ENCODE assay signal across 8 mouse cellular contexts in the genomic region with DNA sequence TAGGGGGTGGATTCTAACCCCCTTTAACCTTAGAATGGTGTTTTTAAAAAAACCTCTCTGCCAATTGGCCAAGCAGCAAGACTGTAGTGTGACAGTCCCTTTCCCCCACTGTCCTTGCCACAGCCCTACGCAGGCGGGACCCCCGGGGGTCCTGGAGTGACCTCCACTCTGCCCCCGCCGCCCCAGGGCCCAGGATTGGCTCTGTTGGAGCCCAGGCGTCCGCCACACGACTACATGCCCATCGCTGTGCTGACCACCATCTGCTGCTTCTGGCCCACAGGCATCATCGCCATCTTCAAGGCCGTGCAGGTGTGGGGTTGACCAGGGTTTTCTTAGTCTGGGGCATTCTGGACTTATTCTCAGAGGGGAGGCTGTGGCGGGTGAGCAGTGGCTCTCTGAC. TPM values are rescaled to one million over a fixed set of nuclear protein-coding genes. Genes with fewer than 3 reads are reported as not detected.
DNase-seq lines count a peak whose midpoint lies in the region; ATAC-seq lines count a peak whose summit lies in the region.

No protein-coding gene starts in this region.

- H3K9me3 ChIP-seq in kidney, embryonic 14.5 days (ENCODE audit: control insufficient read depth, low read length) = no peaks in the 10 kb centered on the region
- H3K9me3 ChIP-seq in hindbrain, embryonic 13.5 days = no peaks in the 10 kb centered on the region
- H3K9me3 ChIP-seq in midbrain, embryonic 15.5 days = no peaks in the 10 kb centered on the region

- peak overlapping the region; percentile 42; the same call in 1 of the 2 replicates for H3K9ac ChIP-seq in kidney, embryonic 14.5 days (ENCODE audit: low read depth, low read length)
- H3K9ac ChIP-seq in hindbrain, embryonic 13.5 days = peak overlapping the region; percentile 83
- peak overlapping the region; percentile 63 for H3K9ac ChIP-seq in midbrain, embryonic 15.5 days

- no peaks in the 10 kb centered on the region for H3K36me3 ChIP-seq in kidney, embryonic 14.5 days (ENCODE audit: control insufficient read depth, insufficient read depth, low read length)
- no peaks in the 10 kb centered on the region for H3K36me3 ChIP-seq in hindbrain, embryonic 13.5 days
- no peaks in the 10 kb centered on the region for H3K36me3 ChIP-seq in midbrain, embryonic 15.5 days (replicated peaks)

- DNase-seq in kidney, adult 18-20 months = no peak
- DNase-seq in cerebellum, adult 8-10 months = peak; percentile 61
- DNase-seq in frontal cortex, adult 2 months (ENCODE audit: extremely low spot score in 1 of 2, low spot score in 1 of 2) = no peak
- no peak for DNase-seq in right cerebral cortex, postnatal 25 days
- DNase-seq in T-cell, adult 2 months (ENCODE audit: low spot score) = no peak

- H3K4me3 ChIP-seq in kidney, embryonic 14.5 days (ENCODE audit: low read length) = peak overlapping the region; percentile 36
- H3K4me3 ChIP-seq in hindbrain, embryonic 13.5 days = peak overlapping the region; percentile 73
- peak overlapping the region; percentile 71 for H3K4me3 ChIP-seq in midbrain, embryonic 15.5 days

- peaks cover 37% of the 10 kb centered on the region for H3K4me1 ChIP-seq in kidney, embryonic 14.5 days (ENCODE audit: control insufficient read depth, insufficient read depth, low read length)
- H3K4me1 ChIP-seq in hindbrain, embryonic 13.5 days (replicated peaks) = peaks cover 50% of the 10 kb centered on the region
- H3K4me1 ChIP-seq in midbrain, embryonic 15.5 days = peaks cover 47% of the 10 kb centered on the region

- ATAC-seq in kidney, embryonic 14.5 days (ENCODE audit: low FRiP score, low TSS enrichment) = no peak
- no peak for ATAC-seq in hindbrain, embryonic 13.5 days (ENCODE audit: low FRiP score)
- no peak for ATAC-seq in midbrain, embryonic 15.5 days (replicated peaks)

- H3K4me2 ChIP-seq in kidney, embryonic 14.5 days (replicated peaks; ENCODE audit: low read depth, low read length) = peak overlapping the region; percentile 56
- H3K4me2 ChIP-seq in hindbrain, embryonic 13.5 days = peak overlapping the region; percentile 91
- H3K4me2 ChIP-seq in midbrain, embryonic 15.5 days = peak overlapping the region; percentile 89

- peaks cover 22% of the 10 kb centered on the region for H3K27me3 ChIP-seq in kidney, embryonic 14.5 days (ENCODE audit: control insufficient read depth, insufficient read depth, low read length)
- peaks cover 57% of the 10 kb centered on the region for H3K27me3 ChIP-seq in hindbrain, embryonic 13.5 days
- H3K27me3 ChIP-seq in midbrain, embryonic 15.5 days (replicated peaks) = peaks cover 3% of the 10 kb centered on the region; the same call in 1 of the 2 replicates

- no peak overlapping the region for H3K27ac ChIP-seq in kidney, embryonic 14.5 days (ENCODE audit: low read depth, low read length)
- H3K27ac ChIP-seq in hindbrain, embryonic 13.5 days = no peak overlapping the region
- H3K27ac ChIP-seq in midbrain, embryonic 15.5 days = no peak overlapping the region

- 8% methylated on average over 12 of the region's 12 CpGs for WGBS in kidney, embryonic 14.5 days
- 6% methylated on average over 12 of the region's 12 CpGs for WGBS in hindbrain, embryonic 13.5 days
- WGBS in midbrain, embryonic 15.5 days = 7% methylated on average over 12 of the region's 12 CpGs

RNA-seq across cellular contexts. Expression of gene Prrt1, which starts 2.3 kb away (rescaled TPM):
- 0.16 and 0.18 TPM in 2 replicates for polyA plus RNA-seq in kidney, embryonic 14.5 days (2014; fragmentation: Nextera tagmentation; extraction: Ambion mirVana)
- polyA plus RNA-seq in hindbrain, embryonic 13.5 days (2015; fragmentation: Nextera tagmentation; extraction: Ambion mirVana) = 5.5 and 5.6 TPM in 2 replicates
- polyA plus RNA-seq in midbrain, embryonic 15.5 days (2015; fragmentation: Nextera tagmentation; extraction: Ambion mirVana) = 10.7 and 10.8 TPM in 2 replicates
- 150 and 179 TPM in 2 replicates for polyA plus RNA-seq in frontal cortex, adult 2 months (2012; rRNA removed)

RNA-seq across cellular contexts. Expression of gene Ppt2, which starts 3.3 kb away (rescaled TPM):
- polyA plus RNA-seq in kidney, embryonic 14.5 days (2014; fragmentation: Nextera tagmentation; extraction: Ambion mirVana) = 33.5 and 39.1 TPM in 2 replicates
- 21.7 and 22.7 TPM in 2 replicates for polyA plus RNA-seq in hindbrain, embryonic 13.5 days (2015; fragmentation: Nextera tagmentation; extraction: Ambion mirVana)
- 20.0 and 20.9 TPM in 2 replicates for polyA plus RNA-seq in midbrain, embryonic 15.5 days (2015; fragmentation: Nextera tagmentation; extraction: Ambion mirVana)
- 41.9 and 43.0 TPM in 2 replicates for polyA plus RNA-seq in frontal cortex, adult 2 months (2012; rRNA removed)

RNA-seq across cellular contexts. Expression of gene Fkbpl, which starts 12.9 kb away (rescaled TPM):
- polyA plus RNA-seq in kidney, embryonic 14.5 days (2014; fragmentation: Nextera tagmentation; extraction: Ambion mirVana) = 14.8 and 16.5 TPM in 2 replicates
- polyA plus RNA-seq in hindbrain, embryonic 13.5 days (2015; fragmentation: Nextera tagmentation; extraction: Ambion mirVana) = 16.9 and 17.6 TPM in 2 replicates
- polyA plus RNA-seq in midbrain, embryonic 15.5 days (2015; fragmentation: Nextera tagmentation; extraction: Ambion mirVana) = 14.6 and 16.0 TPM in 2 replicates
- 6.7 and 7.9 TPM in 2 replicates for polyA plus RNA-seq in frontal cortex, adult 2 months (2012; rRNA removed)

RNA-seq across cellular contexts. Expression of gene Atf6b, which starts 15.3 kb away (rescaled TPM):
- polyA plus RNA-seq in kidney, embryonic 14.5 days (2014; fragmentation: Nextera tagmentation; extraction: Ambion mirVana) = 54.6 and 61.7 TPM in 2 replicates
- polyA plus RNA-seq in hindbrain, embryonic 13.5 days (2015; fragmentation: Nextera tagmentation; extraction: Ambion mirVana) = 117 and 122 TPM in 2 replicates
- polyA plus RNA-seq in midbrain, embryonic 15.5 days (2015; fragmentation: Nextera tagmentation; extraction: Ambion mirVana) = 123 and 125 TPM in 2 replicates
- polyA plus RNA-seq in frontal cortex, adult 2 months (2012; rRNA removed) = 57.7 and 59.6 TPM in 2 replicates

RNA-seq across cellular contexts. Expression of gene Egfl8, which starts 15.9 kb away (rescaled TPM):
- 3.2 and 3.6 TPM in 2 replicates for polyA plus RNA-seq in kidney, embryonic 14.5 days (2014; fragmentation: Nextera tagmentation; extraction: Ambion mirVana)
- polyA plus RNA-seq in hindbrain, embryonic 13.5 days (2015; fragmentation: Nextera tagmentation; extraction: Ambion mirVana) = 11.7 and 12.9 TPM in 2 replicates
- polyA plus RNA-seq in midbrain, embryonic 15.5 days (2015; fragmentation: Nextera tagmentation; extraction: Ambion mirVana) = 9.2 and 10.3 TPM in 2 replicates
- polyA plus RNA-seq in frontal cortex, adult 2 months (2012; rRNA removed) = 9.7 and 10.5 TPM in 2 replicates

Comparison
In these comparisons a context has a peak if more than half of its experiments do, and no peak if none do; other contexts are left out.
1. RNA of gene Prrt1, which starts 2.3 kb away (polyA plus RNA-seq): 150 to 179 TPM in frontal cortex, adult 2 months; 10.7 to 10.8 TPM in midbrain, embryonic 15.5 days, 5.5 to 5.6 TPM in hindbrain, embryonic 13.5 days and 0.16 to 0.18 TPM in kidney, embryonic 14.5 days; every median in the first group is over 10 times any median in the second.
2. Peak in every context shown above with its lines, with median percentiles within 50 percentile points of each other: H3K4me2 ChIP-seq, H3K4me3 ChIP-seq and H3K9ac ChIP-seq.